Mouse (Mus musculus): ENCODE data around the gene C1galt1. TPM values are rescaled to one million over a fixed set of nuclear protein-coding genes. Genes with fewer than 3 reads are reported as not detected.
A peak's percentile ranks its signal among the peaks of the same experiment; 100 is the strongest.

Gene C1galt1
- polyA plus RNA-seq, 1 experiment from 2014 or later = 3.9 TPM

DNA sequence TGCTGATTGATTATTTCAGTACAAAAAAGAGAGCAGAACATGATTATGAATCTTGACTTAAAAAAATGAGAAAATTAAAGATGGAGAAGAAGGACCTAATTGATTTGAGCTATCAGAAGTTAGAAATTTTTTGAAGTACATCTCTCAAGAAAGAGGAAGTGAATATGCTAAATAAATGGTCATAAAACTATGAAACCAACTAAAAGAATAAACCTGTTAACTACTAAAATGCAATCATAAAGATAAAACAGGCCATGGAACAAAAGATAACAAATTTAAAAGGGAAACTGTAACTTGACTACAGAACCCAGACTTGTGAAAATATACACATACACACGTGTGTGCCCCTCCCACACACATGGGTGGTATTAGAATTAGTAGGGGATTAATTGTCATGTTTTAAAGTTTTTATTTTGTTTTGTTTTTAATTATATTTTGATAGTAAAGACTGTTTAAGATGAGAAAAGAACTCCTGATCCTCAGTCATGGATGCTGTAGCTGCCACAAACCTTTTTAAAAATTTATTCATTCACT is 37.0 kb downstream of the C1galt1 start:
- no peak for DNase-seq
- Histone ChIP-seq H3K27me3 (ENCODE audit: insufficient read depth, low read length) (no peaks in the 10 kb centered on the region), H3K9ac (replicated peaks) (no peak overlapping the region), H3K4me1 (ENCODE audit: insufficient read depth) (no peaks in the 10 kb centered on the region), H3K36me3 (replicated peaks; ENCODE audit: insufficient read depth, low read length) (no peaks in the 10 kb centered on the region), H3K27ac (ENCODE audit: low read depth) (no peak overlapping the region), H3K4me2 (ENCODE audit: low read depth, low read length) (no peak overlapping the region), H3K9me3 (ENCODE audit: low read length) (no peaks in the 10 kb centered on the region), H3K4me3 (ENCODE audit: low read depth, low read length) (no peak overlapping the region)
- ATAC-seq = no peak
- 44% methylated on average over 1 of the region's 1 CpGs for WGBS (ENCODE audit: insufficient replicate concordance)
- TF ChIP-seq CTCF (IDR thresholded peaks at IDR 0.05; ENCODE audit: low read depth) = no peak
- no peak for TF ChIP-seq EP300 (IDR thresholded peaks at IDR 0.05; ENCODE audit: low read depth)

DNA sequence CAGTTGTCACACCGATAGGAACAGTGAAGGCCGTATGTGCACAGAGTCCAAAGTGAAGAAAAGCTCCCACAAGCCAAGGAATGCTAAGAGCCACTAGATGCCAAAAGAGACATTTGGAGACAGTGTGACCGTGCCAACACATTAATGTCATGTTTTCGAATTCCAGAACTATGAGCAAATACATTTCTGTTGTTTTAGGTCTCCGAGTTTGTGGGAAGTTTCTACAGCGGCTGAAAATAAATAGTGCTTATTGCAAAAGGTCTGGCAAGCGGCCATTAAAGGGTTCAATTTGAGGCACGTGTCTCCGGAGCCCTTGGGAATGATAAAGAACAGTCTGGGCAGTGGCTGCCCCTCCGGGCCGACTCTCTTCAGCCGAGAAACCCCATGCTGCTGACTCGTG is 37.9 kb downstream of the C1galt1 start:
- Histone ChIP-seq H3K36me3 (replicated peaks; ENCODE audit: insufficient read depth, low read length) (no peaks in the 10 kb centered on the region), H3K9ac (replicated peaks) (no peak overlapping the region), H3K4me2 (ENCODE audit: low read depth, low read length) (peak overlapping the region; percentile 19; the same call in 1 of the 2 replicates), H3K27me3 (ENCODE audit: insufficient read depth, low read length) (no peaks in the 10 kb centered on the region), H3K9me3 (ENCODE audit: low read length) (no peaks in the 10 kb centered on the region), H3K4me1 (ENCODE audit: insufficient read depth) (no peaks in the 10 kb centered on the region), H3K4me3 (ENCODE audit: low read depth, low read length) (no peak overlapping the region), H3K27ac (ENCODE audit: low read depth) (no peak overlapping the region)
- 60% methylated on average over 13 of the region's 13 CpGs for WGBS (ENCODE audit: insufficient replicate concordance)
- ATAC-seq = peak; percentile 58; the same call in 1 of the 2 replicates
- DNase-seq = peak; percentile 52
- TF ChIP-seq EP300 (IDR thresholded peaks at IDR 0.05; ENCODE audit: low read depth) (no peak), CTCF (IDR thresholded peaks at IDR 0.05; ENCODE audit: low read depth) (no peak)

DNA sequence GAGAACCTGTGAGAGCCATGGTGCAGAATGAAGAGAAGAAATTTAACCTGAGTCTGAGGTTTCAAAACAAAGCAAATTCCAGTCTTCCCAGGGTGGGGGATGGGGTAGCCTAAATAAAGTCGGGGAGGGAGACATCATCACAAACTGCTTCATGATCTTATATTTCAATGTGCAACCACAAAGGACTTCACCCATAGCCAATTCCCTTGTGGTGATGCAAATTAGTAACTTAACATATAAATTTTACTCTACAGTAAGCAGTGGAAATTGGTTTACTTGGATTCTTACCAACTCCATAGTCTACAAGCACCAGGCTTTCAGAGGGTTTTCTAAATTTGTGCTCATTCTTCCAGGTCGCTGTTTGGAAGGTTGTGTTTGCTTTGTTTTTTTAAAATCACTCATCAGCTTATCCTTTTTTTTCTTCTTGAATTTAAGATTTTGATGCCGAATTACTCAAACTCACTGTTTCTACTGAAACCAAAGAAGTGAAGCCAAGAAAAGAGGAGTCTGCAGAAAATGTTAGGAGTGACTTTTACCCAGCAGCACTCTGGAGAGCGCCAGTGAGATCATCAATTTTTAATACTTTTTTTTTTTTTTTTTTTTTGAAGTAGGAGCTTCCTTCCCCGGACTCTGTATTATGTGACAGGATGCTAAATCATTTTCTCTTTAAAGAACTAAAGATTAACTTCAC is 41.5 kb downstream of the C1galt1 start:
- ATAC-seq (no peak), DNase-seq (no peak)
- H3K9ac ChIP-seq (replicated peaks) = no peak overlapping the region
- 65% methylated on average over 5 of the region's 5 CpGs for WGBS (ENCODE audit: insufficient replicate concordance)
- H3K4me2 ChIP-seq (ENCODE audit: low read depth, low read length) = no peak overlapping the region
- no peak overlapping the region for H3K4me3 ChIP-seq (ENCODE audit: low read depth, low read length)
- H3K4me1 ChIP-seq (ENCODE audit: insufficient read depth) = no peaks in the 10 kb centered on the region
- H3K9me3 ChIP-seq (ENCODE audit: low read length) = no peaks in the 10 kb centered on the region
- no peaks in the 10 kb centered on the region for H3K27me3 ChIP-seq (ENCODE audit: insufficient read depth, low read length)
- no peak overlapping the region for H3K27ac ChIP-seq (ENCODE audit: low read depth)
- TF ChIP-seq CTCF (IDR thresholded peaks at IDR 0.05; ENCODE audit: low read depth) (no peak), EP300 (IDR thresholded peaks at IDR 0.05; ENCODE audit: low read depth) (no peak)
- no peaks in the 10 kb centered on the region for H3K36me3 ChIP-seq (replicated peaks; ENCODE audit: insufficient read depth, low read length)

DNA sequence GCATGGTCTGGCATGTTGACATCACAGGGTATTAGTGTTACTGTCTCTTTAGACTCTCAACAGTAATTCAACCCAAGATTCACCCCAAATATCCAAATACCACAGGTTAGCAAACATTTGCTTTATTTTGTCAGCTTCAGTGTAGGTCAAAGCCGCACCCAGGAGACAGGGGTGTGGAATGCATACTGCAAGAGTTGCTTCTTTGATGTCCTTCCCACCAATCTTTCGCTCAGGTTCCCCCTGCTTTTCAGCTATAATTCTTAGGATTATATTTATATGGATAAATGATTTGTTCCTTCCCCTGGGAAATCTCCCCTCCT is 42.0 kb downstream of the C1galt1 start:
- Histone ChIP-seq H3K27ac (ENCODE audit: low read depth) (no peak overlapping the region), H3K27me3 (ENCODE audit: insufficient read depth, low read length) (no peaks in the 10 kb centered on the region), H3K4me3 (ENCODE audit: low read depth, low read length) (no peak overlapping the region), H3K9me3 (ENCODE audit: low read length) (no peaks in the 10 kb centered on the region), H3K36me3 (replicated peaks; ENCODE audit: insufficient read depth, low read length) (no peaks in the 10 kb centered on the region), H3K9ac (replicated peaks) (no peak overlapping the region), H3K4me2 (ENCODE audit: low read depth, low read length) (no peak overlapping the region), H3K4me1 (ENCODE audit: insufficient read depth) (no peaks in the 10 kb centered on the region)
- ATAC-seq (no peak), DNase-seq (no peak)
- WGBS (ENCODE audit: insufficient replicate concordance) = 65% methylated on average over 2 of the region's 2 CpGs
- TF ChIP-seq CTCF (IDR thresholded peaks at IDR 0.05; ENCODE audit: low read depth) (no peak), EP300 (IDR thresholded peaks at IDR 0.05; ENCODE audit: low read depth) (no peak)

DNA sequence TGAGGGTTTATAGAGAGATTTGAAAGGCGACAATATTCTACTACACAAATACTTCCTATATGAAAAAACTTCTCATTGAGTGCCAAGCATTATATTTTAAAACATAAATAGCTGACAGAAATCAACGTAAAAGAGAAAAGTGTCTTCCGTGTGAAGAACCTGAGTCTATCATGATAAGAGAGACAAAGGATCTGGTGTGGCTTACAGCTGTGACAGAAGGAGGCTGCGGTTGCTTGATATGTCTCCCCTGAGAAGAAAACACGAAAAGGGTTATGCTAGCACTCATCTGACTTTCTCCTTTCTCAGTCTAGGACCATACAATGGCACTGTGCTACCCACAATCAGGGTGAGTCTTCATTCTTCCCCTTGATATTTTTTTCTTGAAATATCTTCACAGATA is 51.7 kb downstream of the C1galt1 start:
- Histone ChIP-seq H3K9me3 (ENCODE audit: low read length) (no peaks in the 10 kb centered on the region), H3K4me2 (ENCODE audit: low read depth, low read length) (no peak overlapping the region), H3K4me1 (ENCODE audit: insufficient read depth) (no peaks in the 10 kb centered on the region), H3K36me3 (replicated peaks; ENCODE audit: insufficient read depth, low read length) (no peaks in the 10 kb centered on the region), H3K27me3 (ENCODE audit: insufficient read depth, low read length) (no peaks in the 10 kb centered on the region), H3K27ac (ENCODE audit: low read depth) (no peak overlapping the region), H3K9ac (replicated peaks) (no peak overlapping the region), H3K4me3 (ENCODE audit: low read depth, low read length) (no peak overlapping the region)
- DNase-seq = no peak
- TF ChIP-seq EP300 (IDR thresholded peaks at IDR 0.05; ENCODE audit: low read depth) = no peak
- no peak for TF ChIP-seq CTCF (IDR thresholded peaks at IDR 0.05; ENCODE audit: low read depth)
- no peak for ATAC-seq
- 64% methylated on average over 5 of the region's 5 CpGs for WGBS (ENCODE audit: insufficient replicate concordance)

DNA sequence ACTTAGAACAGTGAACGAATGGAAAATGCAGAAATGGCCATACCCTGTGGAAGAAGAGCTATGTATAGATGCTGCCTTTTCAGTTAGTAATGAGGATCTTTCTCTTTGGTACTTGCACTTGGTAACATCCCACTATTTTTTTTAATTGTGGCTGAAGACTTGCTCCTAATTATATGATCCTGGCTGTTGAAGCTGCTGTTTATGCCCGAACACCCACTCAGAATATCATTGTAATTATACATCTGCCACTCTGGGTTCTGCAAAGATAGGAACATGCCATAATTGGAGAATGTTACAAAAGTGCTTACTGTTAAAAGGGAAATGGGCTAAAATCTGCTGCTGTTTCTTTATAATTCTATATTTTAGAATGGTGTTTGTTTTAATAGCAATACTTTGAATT is 67.4 kb downstream of the C1galt1 start:
- DNase-seq (no peak), ATAC-seq (no peak)
- no peak for TF ChIP-seq CTCF (IDR thresholded peaks at IDR 0.05; ENCODE audit: low read depth)
- TF ChIP-seq EP300 (IDR thresholded peaks at IDR 0.05; ENCODE audit: low read depth) = no peak
- H3K36me3 ChIP-seq (replicated peaks; ENCODE audit: insufficient read depth, low read length) = no peaks in the 10 kb centered on the region
- H3K4me1 ChIP-seq (ENCODE audit: insufficient read depth) = no peaks in the 10 kb centered on the region
- H3K27me3 ChIP-seq (ENCODE audit: insufficient read depth, low read length) = no peaks in the 10 kb centered on the region
- H3K27ac ChIP-seq (ENCODE audit: low read depth) = no peak overlapping the region
- no peak overlapping the region for H3K4me3 ChIP-seq (ENCODE audit: low read depth, low read length)
- no peak overlapping the region for H3K9ac ChIP-seq (replicated peaks)
- H3K4me2 ChIP-seq (ENCODE audit: low read depth, low read length) = no peak overlapping the region
- no peaks in the 10 kb centered on the region for H3K9me3 ChIP-seq (ENCODE audit: low read length)
- 56% methylated on average over 2 of the region's 2 CpGs for WGBS (ENCODE audit: insufficient replicate concordance)

Other genes starting within 250 kb of the C1galt1 start
- 95.6 and 102 TPM in 2 replicates for gene Asns, start 151.6 kb upstream of the C1galt1 start, polyA plus RNA-seq (2015; fragmentation: Nextera tagmentation; extraction: Ambion mirVana)

All from liver, postnatal 0 days (tissue).